Mouse (Mus musculus) right cerebral cortex, postnatal 25 days (tissue): ENCODE data around the gene Borcs7.

ENCODE experiments used
- DNase-seq: peaks from one replicate; pipeline ENCODE4 v3.0.0; 2022

Borcs7 gene

GRCm38 (mm10) chr19:46689460-46690372 is at the start of gene Borcs7:
Gene Borcs7 (plus strand): TSS chr19:46689906.
- DNase-seq = peak; percentile 93

GRCm38 (mm10) chr19:46640780-46641179 is 48.9 kb upstream of the Borcs7 start:
- no peak for DNase-seq

- DNase-seq = no peak
Observed at GRCm38 (mm10) chr19:46641420-46642085, 48.2 kb upstream of the Borcs7 start.

- DNase-seq = no peak
Observed at GRCm38 (mm10) chr19:46642136-46642753, 47.5 kb upstream of the Borcs7 start.

- no peak for DNase-seq
Observed at GRCm38 (mm10) chr19:46643236-46643635, 46.5 kb upstream of the Borcs7 start.

- DNase-seq = no peak
Observed at GRCm38 (mm10) chr19:46644343-46644792, 45.3 kb upstream of the Borcs7 start.

- DNase-seq = no peak
Observed at GRCm38 (mm10) chr19:46644793-46645602, 44.7 kb upstream of the Borcs7 start.

GRCm38 (mm10) chr19:46646041-46646481 is 43.6 kb upstream of the Borcs7 start:
- no peak for DNase-seq

- no peak for DNase-seq
Observed at GRCm38 (mm10) chr19:46647254-46647653, 42.5 kb upstream of the Borcs7 start.

GRCm38 (mm10) chr19:46647850-46648249 is 41.9 kb upstream of the Borcs7 start:
- DNase-seq = no peak

- no peak for DNase-seq
Observed at GRCm38 (mm10) chr19:46648565-46648964, 41.1 kb upstream of the Borcs7 start.

GRCm38 (mm10) chr19:46653188-46653587 is 36.5 kb upstream of the Borcs7 start:
- no peak for DNase-seq

- DNase-seq = no peak
Observed at GRCm38 (mm10) chr19:46653616-46654235, 36.0 kb upstream of the Borcs7 start.

- DNase-seq = no peak
Observed at GRCm38 (mm10) chr19:46655626-46656025, 34.1 kb upstream of the Borcs7 start.

- DNase-seq = no peak
Observed at GRCm38 (mm10) chr19:46656151-46656840, 33.4 kb upstream of the Borcs7 start.

GRCm38 (mm10) chr19:46657339-46658020 is 32.2 kb upstream of the Borcs7 start:
- DNase-seq = no peak

- DNase-seq = no peak
Observed at GRCm38 (mm10) chr19:46658348-46658747, 31.4 kb upstream of the Borcs7 start.

- no peak for DNase-seq
Observed at GRCm38 (mm10) chr19:46658851-46659250, 30.9 kb upstream of the Borcs7 start.

GRCm38 (mm10) chr19:46661511-46661910 is 28.2 kb upstream of the Borcs7 start:
- DNase-seq = no peak

- DNase-seq = no peak
Observed at GRCm38 (mm10) chr19:46662214-46662613, 27.5 kb upstream of the Borcs7 start.

GRCm38 (mm10) chr19:46662784-46663183 is 26.9 kb upstream of the Borcs7 start:
- DNase-seq = no peak
